Mouse (Mus musculus): ENCODE data around the gene Usp39. TPM values are rescaled to one million over a fixed set of nuclear protein-coding genes. Genes with fewer than 3 reads are reported as not detected.
A peak's percentile ranks its signal among the peaks of the same experiment; 100 is the strongest.

Gene Usp39
- polyA plus RNA-seq, 1 experiment, result 31.5 TPM

- H3K27me3 ChIP-seq (ENCODE audit: control insufficient read depth, insufficient read depth, low read length), result no peaks in the 10 kb centered on the region; the same call in 1 of the 2 replicates
- WGBS, result 61% methylated on average over 7 of the region's 7 CpGs
- no peak overlapping the region for H3K27ac ChIP-seq (ENCODE audit: insufficient read depth, low read length)
- H3K4me3 ChIP-seq (replicated peaks; ENCODE audit: insufficient read depth, low read depth, low read length), result peak overlapping the region; percentile 30
- H3K4me1 ChIP-seq (ENCODE audit: control insufficient read depth, insufficient read depth, low read length), result no peaks in the 10 kb centered on the region
- TF ChIP-seq POLR2A (IDR thresholded peaks at IDR 0.05; ENCODE audit: borderline replicate concordance, insufficient read depth, low read length) (no peak), CTCF (IDR thresholded peaks at IDR 0.05; ENCODE audit: borderline replicate concordance, insufficient read depth, low read depth, low read length) (no peak)
- no peak for DNase-seq
Observed at GRCm38 (mm10) chr6:72379377-72380130, 34.6 kb upstream of the Usp39 start.

GRCm38 (mm10) chr6:72378510-72379234, 33.7 kb upstream of the Usp39 start:
- no peaks in the 10 kb centered on the region for H3K4me1 ChIP-seq (ENCODE audit: control insufficient read depth, insufficient read depth, low read length)
- no peaks in the 10 kb centered on the region; the same call in 1 of the 2 replicates for H3K27me3 ChIP-seq (ENCODE audit: control insufficient read depth, insufficient read depth, low read length)
- no peak overlapping the region for H3K4me3 ChIP-seq (replicated peaks; ENCODE audit: insufficient read depth, low read depth, low read length)
- no peak for DNase-seq
- WGBS, result 90% methylated on average over 8 of the region's 8 CpGs
- H3K27ac ChIP-seq (ENCODE audit: insufficient read depth, low read length), result no peak overlapping the region
- no peak for TF ChIP-seq CTCF (IDR thresholded peaks at IDR 0.05; ENCODE audit: borderline replicate concordance, insufficient read depth, low read depth, low read length)

GRCm38 (mm10) chr6:72374820-72375563, 30.0 kb upstream of the Usp39 start:
- no peak overlapping the region for H3K27ac ChIP-seq (ENCODE audit: insufficient read depth, low read length)
- no peaks in the 10 kb centered on the region for H3K27me3 ChIP-seq (ENCODE audit: control insufficient read depth, insufficient read depth, low read length)
- WGBS, result 84% methylated on average over 15 of the region's 15 CpGs
- no peak for TF ChIP-seq CTCF (IDR thresholded peaks at IDR 0.05; ENCODE audit: borderline replicate concordance, insufficient read depth, low read depth, low read length)
- TF ChIP-seq POLR2A (IDR thresholded peaks at IDR 0.05; ENCODE audit: borderline replicate concordance, insufficient read depth, low read length), result no peak
- no peak overlapping the region for H3K4me3 ChIP-seq (replicated peaks; ENCODE audit: insufficient read depth, low read depth, low read length)
- no peaks in the 10 kb centered on the region for H3K4me1 ChIP-seq (ENCODE audit: control insufficient read depth, insufficient read depth, low read length)
- no peak for DNase-seq

- Histone ChIP-seq H3K4me1 (ENCODE audit: control insufficient read depth, insufficient read depth, low read length) (no peaks in the 10 kb centered on the region), H3K4me3 (replicated peaks; ENCODE audit: insufficient read depth, low read depth, low read length) (no peak overlapping the region), H3K27me3 (ENCODE audit: control insufficient read depth, insufficient read depth, low read length) (no peaks in the 10 kb centered on the region), H3K27ac (ENCODE audit: insufficient read depth, low read length) (no peak overlapping the region)
- DNase-seq, result no peak
- no peak for TF ChIP-seq CTCF (IDR thresholded peaks at IDR 0.05; ENCODE audit: borderline replicate concordance, insufficient read depth, low read depth, low read length)
- TF ChIP-seq POLR2A (IDR thresholded peaks at IDR 0.05; ENCODE audit: borderline replicate concordance, insufficient read depth, low read length), result no peak
- WGBS, result 28% methylated on average over 7 of the region's 7 CpGs
Observed at GRCm38 (mm10) chr6:72374206-72374605, 29.2 kb upstream of the Usp39 start.

- no peak overlapping the region for H3K4me3 ChIP-seq (replicated peaks; ENCODE audit: insufficient read depth, low read depth, low read length)
- TF ChIP-seq POLR2A (IDR thresholded peaks at IDR 0.05; ENCODE audit: borderline replicate concordance, insufficient read depth, low read length), result no peak
- no peak for TF ChIP-seq CTCF (IDR thresholded peaks at IDR 0.05; ENCODE audit: borderline replicate concordance, insufficient read depth, low read depth, low read length)
- no peak for DNase-seq
- H3K4me1 ChIP-seq (ENCODE audit: control insufficient read depth, insufficient read depth, low read length), result no peaks in the 10 kb centered on the region
- no peaks in the 10 kb centered on the region for H3K27me3 ChIP-seq (ENCODE audit: control insufficient read depth, insufficient read depth, low read length)
- 64% methylated on average over 4 of the region's 4 CpGs for WGBS
- H3K27ac ChIP-seq (ENCODE audit: insufficient read depth, low read length), result no peak overlapping the region
Observed at GRCm38 (mm10) chr6:72373184-72373583, 28.2 kb upstream of the Usp39 start.

- no peak for DNase-seq
- no peak for TF ChIP-seq CTCF (IDR thresholded peaks at IDR 0.05; ENCODE audit: borderline replicate concordance, insufficient read depth, low read depth, low read length)
- no peak for TF ChIP-seq POLR2A (IDR thresholded peaks at IDR 0.05; ENCODE audit: borderline replicate concordance, insufficient read depth, low read length)
- Histone ChIP-seq H3K27me3 (ENCODE audit: control insufficient read depth, insufficient read depth, low read length) (no peaks in the 10 kb centered on the region), H3K4me1 (ENCODE audit: control insufficient read depth, insufficient read depth, low read length) (no peaks in the 10 kb centered on the region), H3K27ac (ENCODE audit: insufficient read depth, low read length) (no peak overlapping the region), H3K4me3 (replicated peaks; ENCODE audit: insufficient read depth, low read depth, low read length) (no peak overlapping the region)
- 23% methylated on average over 1 of the region's 1 CpGs for WGBS
Observed at GRCm38 (mm10) chr6:72371571-72371970, 26.6 kb upstream of the Usp39 start.

GRCm38 (mm10) chr6:72371147-72371546, 26.2 kb upstream of the Usp39 start:
- H3K4me1 ChIP-seq (ENCODE audit: control insufficient read depth, insufficient read depth, low read length), result no peaks in the 10 kb centered on the region
- H3K27ac ChIP-seq (ENCODE audit: insufficient read depth, low read length), result no peak overlapping the region
- no peak overlapping the region for H3K4me3 ChIP-seq (replicated peaks; ENCODE audit: insufficient read depth, low read depth, low read length)
- WGBS, result 33% methylated on average over 5 of the region's 5 CpGs
- no peak for TF ChIP-seq CTCF (IDR thresholded peaks at IDR 0.05; ENCODE audit: borderline replicate concordance, insufficient read depth, low read depth, low read length)
- no peak for TF ChIP-seq POLR2A (IDR thresholded peaks at IDR 0.05; ENCODE audit: borderline replicate concordance, insufficient read depth, low read length)
- no peak for DNase-seq
- H3K27me3 ChIP-seq (ENCODE audit: control insufficient read depth, insufficient read depth, low read length), result no peaks in the 10 kb centered on the region
